Comparison of ENCODE assay signal across 8 mouse cellular contexts in genomic region chr7:45052862-45053116, GRCm38 (mm10). TPM values are rescaled to one million over a fixed set of nuclear protein-coding genes. Genes with fewer than 3 reads are reported as not detected.
DNase-seq lines count a peak whose midpoint lies in the region; ATAC-seq and TF ChIP-seq lines count a peak whose summit lies in the region.

Gene Prr12 (minus strand): TSS chr7:45052881.

- no peak for DNase-seq in layer of hippocampus, adult 8-10 months (ENCODE audit: low spot score in 2 of 2)
- DNase-seq in layer of hippocampus, adult 9-10 months (ENCODE audit: low spot score): no peak
- DNase-seq in brain, embryonic 14.5 days (ENCODE audit: low read depth): peak; percentile 90
- no peak for DNase-seq in left cerebral cortex, postnatal 25 days (ENCODE audit: low spot score in 2 of 2)
- DNase-seq in cerebellum, adult 11 months: no peak
- no peak for DNase-seq in frontal cortex, postnatal 10 days (ENCODE audit: low spot score in 2 of 2)

- peak within 1 kb of the TSS; percentile 93 for H3K9ac ChIP-seq in heart, embryonic 11.5 days (ENCODE audit: low read depth, low read length)
- peak within 1 kb of the TSS; percentile 95 for H3K9ac ChIP-seq in neural tube, embryonic 14.5 days (replicated peaks; ENCODE audit: low read depth, low read length)

- intact Hi-C loops in left cerebral cortex, postnatal 25 days (cut with DNase I): loop anchor here (1.0 kb wide), 1 partner anchor 35 kb away; the partner anchor contains the start of gene Rras

- H3K4me3 ChIP-seq in heart, embryonic 11.5 days (ENCODE audit: low read depth, low read length): peak within 1 kb of the TSS; percentile 85
- H3K4me3 ChIP-seq in neural tube, embryonic 14.5 days (ENCODE audit: low read depth, low read length): peak within 1 kb of the TSS; percentile 88

- no peak for ATAC-seq in heart, embryonic 11.5 days (replicated peaks; ENCODE audit: insufficient number of reproducible peaks, low FRiP score, low TSS enrichment)
- ATAC-seq in neural tube, embryonic 14.5 days (ENCODE audit: low read depth): no peak

- H3K9me3 ChIP-seq in heart, embryonic 11.5 days (replicated peaks; ENCODE audit: control insufficient read depth, low read length): no peaks in the 10 kb centered on the region
- H3K9me3 ChIP-seq in neural tube, embryonic 14.5 days (ENCODE audit: control insufficient read depth, low read length): no peaks in the 10 kb centered on the region

- WGBS in heart, embryonic 11.5 days (ENCODE audit: insufficient replicate concordance): 0% methylated on average over 14 of the region's 18 CpGs
- 0% methylated on average over 1 of the region's 18 CpGs for WGBS in neural tube, embryonic 14.5 days

- TF ChIP-seq POLR2A in brain, embryonic 14.5 days (IDR thresholded peaks at IDR 0.05; ENCODE audit: borderline replicate concordance, extremely low read depth, insufficient read depth, insufficient read length, poor library complexity, severe bottlenecking): no peak

- peak within 1 kb of the TSS; percentile 99 for H3K4me2 ChIP-seq in heart, embryonic 11.5 days
- H3K4me2 ChIP-seq in neural tube, embryonic 14.5 days (ENCODE audit: low read depth, low read length): peak within 1 kb of the TSS; percentile 97

- no peak for TF ChIP-seq CTCF in brain, embryonic 14.5 days (IDR thresholded peaks at IDR 0.05; ENCODE audit: borderline replicate concordance, extremely low read depth, insufficient read depth, insufficient read length)

- H3K27me3 ChIP-seq in heart, embryonic 11.5 days (ENCODE audit: control insufficient read depth, insufficient read depth, low read length): no peaks in the 10 kb centered on the region
- H3K27me3 ChIP-seq in neural tube, embryonic 14.5 days (ENCODE audit: control insufficient read depth, insufficient read depth, low read length): no peaks in the 10 kb centered on the region

- H3K36me3 ChIP-seq in heart, embryonic 11.5 days (ENCODE audit: control insufficient read depth, insufficient read depth, low read length): peaks cover 25% of the 10 kb centered on the region
- peaks cover 26% of the 10 kb centered on the region for H3K36me3 ChIP-seq in neural tube, embryonic 14.5 days (ENCODE audit: control insufficient read depth, insufficient read depth, low read length)

- H3K27ac ChIP-seq in heart, embryonic 11.5 days (ENCODE audit: low read depth, low read length): peak within 1 kb of the TSS; percentile 99
- H3K27ac ChIP-seq in neural tube, embryonic 14.5 days (ENCODE audit: low read depth, low read length): peak within 1 kb of the TSS; percentile 98

- H3K4me1 ChIP-seq in heart, embryonic 11.5 days (ENCODE audit: control insufficient read depth, insufficient read depth, low read length): peaks cover 5% of the 10 kb centered on the region; the same call in 1 of the 2 replicates
- H3K4me1 ChIP-seq in neural tube, embryonic 14.5 days (ENCODE audit: control insufficient read depth, insufficient read depth, low read length): peaks cover 13% of the 10 kb centered on the region

RNA-seq across cellular contexts. Expression of gene Prr12, which starts in this region (rescaled TPM):
- 10 to 100 TPM; 72.9 to 75.3 (median 73.6) TPM for total RNA-seq in layer of hippocampus, adult 8-10 months (2022)
- 10.5 and 39.1 TPM in 2 replicates for polyA plus RNA-seq in brain, embryonic 14.5 days (2012; rRNA removed)
- 7.9 and 12.1 TPM in 2 replicates for polyA plus RNA-seq in heart, embryonic 11.5 days (2014; fragmentation: Nextera tagmentation; extraction: Ambion mirVana)
- 10 to 100 TPM; 59.1 to 65.5 TPM for total RNA-seq in left cerebral cortex, postnatal 25 days (2021)
- 17.3 and 17.9 TPM in 2 replicates for polyA plus RNA-seq in neural tube, embryonic 14.5 days (2014; fragmentation: Nextera tagmentation; extraction: Ambion mirVana)
